Mouse (Mus musculus) effector memory CD4-positive, alpha-beta T cell, adult 7 months (primary cell): ENCODE data around the gene Lrp5. TPM values are rescaled to one million over a fixed set of nuclear protein-coding genes. Genes with fewer than 3 reads are reported as not detected.

ENCODE experiments used
- polyA plus RNA-seq: library from polyadenylated mRNA; unstranded; fragments of 100-300 nt; shearing (Covaris generic); gene quantifications from one replicate; pipeline ENCODE4 v1.2.1, GENCODE M21; 2017

The Lrp5 gene
- 1.1 TPM for polyA plus RNA-seq

GRCm38 (mm10) chr19:3686215-3686894 lies at the start of gene Lrp5:
Lrp5 (minus strand) TSS chr19:3686564.

GRCm38 (mm10) chr19:3708078-3709012 lies 22.0 kb upstream of the Lrp5 start, which contains the start of gene 1810055G02Rik:
1810055G02Rik (plus strand) TSS chr19:3708293.

GRCm38 (mm10) chr19:3575632-3576384 lies 110.6 kb downstream of the Lrp5 start, which contains the start of gene Ppp6r3:
Ppp6r3 (minus strand) TSS chr19:3575749.

Other genes starting within 250 kb of the Lrp5 start
- 82.2 TPM for gene Ppp6r3, start 110.8 kb downstream of the Lrp5 start, polyA plus RNA-seq
- 28.5 TPM for gene 1810055G02Rik, start 21.7 kb upstream of the Lrp5 start, polyA plus RNA-seq
- 69.6 TPM for gene Kmt5b, start 80.9 kb upstream of the Lrp5 start, polyA plus RNA-seq
- gene Chka, start 165.2 kb upstream of the Lrp5 start, polyA plus RNA-seq: 27.0 TPM
- 66.4 TPM for gene Tcirg1, start 220.6 kb upstream of the Lrp5 start, polyA plus RNA-seq
- gene Ndufs8, start 226.2 kb upstream of the Lrp5 start, polyA plus RNA-seq: 118 TPM
- 0.20 TPM for gene Aldh3b1, start 243.2 kb upstream of the Lrp5 start, polyA plus RNA-seq
- 37.0 TPM for gene Unc93b1, start 248.6 kb upstream of the Lrp5 start, polyA plus RNA-seq